Mouse (Mus musculus) adrenal gland, adult 8-10 months (tissue): ENCODE data around the gene Rtn1. TPM values are rescaled to one million over a fixed set of nuclear protein-coding genes. Genes with fewer than 3 reads are reported as not detected.
A peak's percentile ranks its signal among the peaks of the same experiment; 100 is the strongest.

Experiments
- DNase-seq: peaks from one replicate; pipeline ENCODE4 v3.0.0; 2022
- total RNA-seq, 4 experiments: library from RNA; stranded (reverse); gene quantifications; 2 replicates each; pipeline ENCODE4 v1.2.4; 2022

Rtn1 gene
- 10 to 100 TPM; 29.4 to 51.8 (median 36.0) TPM for total RNA-seq

DNA sequence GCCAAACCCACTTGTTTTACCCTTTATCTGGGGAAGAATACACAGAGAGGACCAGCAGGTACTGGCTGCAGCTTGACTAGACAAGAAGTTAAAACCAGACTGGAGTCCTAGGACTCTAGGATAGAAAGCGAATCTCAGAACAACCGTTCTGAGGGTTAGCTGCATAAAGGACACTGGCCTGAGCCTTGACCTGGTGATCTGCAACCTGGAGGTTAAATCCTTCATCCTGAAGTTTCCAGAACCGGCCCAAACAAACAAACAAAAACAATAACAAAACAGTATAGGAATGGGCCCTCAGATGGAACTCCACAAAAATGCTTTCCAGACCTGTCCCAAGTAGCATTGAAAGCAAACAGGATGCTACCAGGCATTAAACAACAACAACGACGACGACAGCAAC lies at the start of gene Rtn1:
TSS of gene Rtn1 (minus strand) at position 101 of the 400 bp plus-strand sequence.
- no peak for DNase-seq

DNA sequence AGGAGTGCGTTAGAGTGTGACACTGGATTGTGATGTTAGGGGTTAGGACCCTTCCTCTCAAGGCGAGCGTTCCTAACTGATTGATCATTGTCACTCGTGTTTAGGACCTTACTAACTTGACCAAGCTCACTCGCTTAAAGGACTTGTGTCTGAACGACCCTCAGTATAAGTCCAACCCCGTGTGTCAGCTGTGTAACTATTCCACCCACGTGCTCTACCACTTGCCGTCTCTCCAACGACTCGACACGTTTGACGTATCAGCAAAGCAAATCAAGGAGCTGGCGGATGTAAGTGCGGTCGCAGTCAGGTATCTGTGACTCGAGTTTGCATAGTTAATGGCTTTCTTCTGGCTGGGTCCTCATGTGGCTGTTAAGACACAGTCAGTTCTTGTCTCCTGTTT lies 45.1 kb upstream of the Rtn1 start:
- DNase-seq, result no peak

DNA sequence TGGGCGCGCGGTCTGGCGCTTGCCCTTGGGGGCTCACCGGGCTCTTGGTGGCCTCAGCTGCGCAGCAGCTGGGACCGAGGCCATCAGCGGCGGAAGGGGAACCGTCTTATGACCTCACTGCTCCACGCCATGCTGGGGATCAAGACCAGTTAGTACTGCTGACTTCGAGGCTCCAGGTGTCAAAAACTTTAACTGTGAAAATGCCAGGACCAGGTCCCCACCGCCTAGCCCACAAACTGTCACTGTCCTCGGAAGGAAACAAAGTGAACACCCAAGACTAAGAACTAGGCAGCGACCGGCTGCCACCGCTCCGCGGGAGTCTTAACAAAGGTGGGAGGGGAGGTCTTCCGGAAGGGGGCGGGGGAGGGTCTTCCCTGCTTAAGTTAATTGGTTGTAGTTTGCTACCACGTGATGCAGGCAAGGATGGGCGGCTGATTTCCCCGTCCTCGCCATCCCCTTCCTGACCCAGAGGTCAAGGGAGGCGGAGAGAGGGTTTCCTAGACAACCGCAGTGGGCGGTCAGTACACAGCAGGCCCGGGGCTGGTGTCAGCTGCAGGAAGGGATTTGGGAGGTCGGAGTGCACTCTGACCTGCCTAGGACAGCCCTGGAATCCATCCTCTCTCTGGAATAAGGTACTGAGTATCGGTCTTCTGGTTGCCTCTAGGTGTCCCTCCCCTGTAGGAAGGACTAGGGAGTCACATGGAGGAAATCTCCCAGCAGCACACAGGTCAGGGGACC lies 33.2 kb upstream of the Rtn1 start, which contains the start of gene Lrrc9:
TSS of gene Lrrc9 (plus strand) at position 28 of the 738 bp plus-strand sequence.
- DNase-seq, result peak; percentile 33

DNA sequence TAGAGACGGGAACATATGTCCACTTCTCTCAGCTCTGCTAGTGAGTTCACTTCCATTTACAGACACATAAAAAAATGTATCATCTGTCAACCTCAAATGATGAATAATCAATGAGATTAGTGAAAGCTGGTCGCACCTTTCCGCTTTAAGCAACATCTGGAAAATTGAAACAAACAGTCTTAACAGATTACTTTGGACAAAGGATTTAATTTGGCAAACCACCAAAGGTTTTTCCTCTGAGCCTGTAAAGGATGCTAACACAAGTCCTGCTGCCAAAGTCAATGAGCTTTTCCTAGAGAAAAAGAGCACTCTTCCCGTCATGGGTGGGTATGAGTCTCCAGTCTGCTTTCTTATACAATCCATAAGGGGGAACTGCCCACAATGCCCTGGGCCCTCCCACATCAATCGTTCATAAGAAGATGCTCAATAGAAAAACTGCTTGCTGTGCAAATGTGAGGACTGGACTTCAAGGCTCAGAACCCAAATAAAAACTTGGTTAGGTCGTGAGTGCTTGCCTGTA lies 30.2 kb upstream of the Rtn1 start:
- no peak for DNase-seq

DNA sequence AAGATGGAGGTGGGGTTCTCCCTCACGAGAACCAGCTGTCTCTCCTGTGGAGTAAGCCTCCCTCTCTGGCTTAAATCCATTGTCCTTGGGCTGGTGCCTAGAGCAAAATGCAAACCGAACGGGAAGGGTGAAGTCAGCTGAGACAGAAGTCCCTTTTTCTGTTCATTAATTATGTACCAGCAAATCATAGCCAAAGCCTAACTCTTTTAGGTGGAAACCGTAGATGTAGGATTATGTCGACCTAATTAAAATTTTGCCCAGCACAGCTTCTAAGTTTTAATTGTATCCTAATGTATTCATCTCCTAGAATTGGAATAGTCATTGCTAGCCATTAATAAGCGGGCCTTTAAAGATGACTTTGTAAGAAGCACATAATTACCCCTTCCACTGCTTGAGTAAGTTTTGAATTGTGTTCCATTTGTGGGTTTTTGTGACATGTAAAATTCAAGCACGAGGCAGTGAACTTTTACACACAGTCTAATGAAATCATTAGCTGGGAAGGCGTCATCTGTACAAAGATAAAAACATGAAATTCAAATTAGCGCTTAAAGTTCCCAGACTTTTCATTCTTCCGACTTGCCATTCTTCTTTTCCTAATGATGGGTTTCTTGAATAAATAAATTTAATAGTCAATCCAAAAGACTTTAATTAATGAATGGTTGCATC lies 29.0 kb upstream of the Rtn1 start:
- no peak for DNase-seq

DNA sequence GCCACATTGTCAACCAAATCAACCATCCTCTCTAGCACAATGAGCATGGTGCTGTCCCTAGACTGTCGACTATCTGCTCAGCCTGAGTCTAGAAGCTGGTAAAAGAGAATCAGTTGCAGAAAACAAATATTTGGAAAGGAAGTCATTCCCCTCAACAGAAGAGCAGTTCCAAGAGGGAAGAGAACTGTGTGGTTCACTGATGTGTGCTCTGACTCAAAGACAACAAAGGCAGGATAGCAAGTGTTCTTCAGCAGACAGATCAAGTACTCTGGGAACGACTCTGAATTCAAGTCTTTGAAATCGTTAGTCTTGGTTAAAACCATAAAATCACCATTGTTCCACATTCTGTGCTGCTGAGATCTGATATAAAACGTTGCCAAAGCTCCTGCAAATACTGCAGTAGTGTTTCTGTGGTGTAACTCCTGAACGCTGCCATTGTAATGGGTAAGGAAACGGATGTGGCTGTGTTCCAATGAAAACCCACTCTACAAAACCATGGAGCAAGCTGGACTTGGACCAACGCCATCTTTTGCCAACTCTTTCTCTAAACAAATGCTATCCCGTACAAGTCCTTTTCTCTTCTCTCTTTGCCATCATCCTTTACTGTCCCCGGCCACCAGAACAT lies 24.5 kb upstream of the Rtn1 start:
- DNase-seq, result no peak

DNA sequence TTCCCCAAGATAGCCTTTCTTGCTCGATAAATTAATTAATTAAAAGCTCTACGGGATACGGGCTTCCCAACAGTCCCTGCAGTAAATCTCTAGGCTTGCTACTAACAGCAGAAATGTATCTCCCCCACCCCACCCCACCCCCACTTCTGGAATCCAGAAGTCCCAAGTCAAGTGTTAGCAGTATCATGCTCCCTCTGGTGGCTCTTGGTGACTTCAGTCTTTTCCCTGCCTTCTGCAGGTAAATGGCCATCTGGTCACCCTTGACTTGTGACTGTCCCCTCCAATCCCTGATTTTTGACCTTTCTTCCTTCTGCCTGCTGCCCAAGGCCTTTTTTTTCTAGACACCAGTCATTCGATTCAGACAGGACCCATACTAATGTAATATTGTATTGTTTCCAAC lies 23.4 kb upstream of the Rtn1 start:
- DNase-seq, result no peak

DNA sequence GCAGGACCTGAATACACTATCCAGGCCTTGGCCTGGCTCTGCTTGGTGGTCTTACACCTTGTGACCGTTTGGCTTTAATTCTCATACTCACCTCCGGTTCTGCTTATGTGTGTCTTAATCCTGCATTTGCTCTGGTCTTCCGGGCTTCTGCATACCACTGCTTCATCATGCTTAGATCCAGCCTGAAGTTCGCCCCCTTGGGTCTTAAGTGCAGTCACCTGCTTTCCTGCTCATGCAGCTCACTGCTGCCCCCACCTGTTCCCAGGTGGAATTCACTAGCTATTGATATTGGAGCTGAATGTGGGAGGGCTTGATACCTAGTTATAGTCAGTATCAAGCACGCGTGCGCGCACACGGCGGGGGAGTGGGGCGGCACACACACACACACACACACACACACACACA lies 18.9 kb upstream of the Rtn1 start:
- DNase-seq, result peak; percentile 20

DNA sequence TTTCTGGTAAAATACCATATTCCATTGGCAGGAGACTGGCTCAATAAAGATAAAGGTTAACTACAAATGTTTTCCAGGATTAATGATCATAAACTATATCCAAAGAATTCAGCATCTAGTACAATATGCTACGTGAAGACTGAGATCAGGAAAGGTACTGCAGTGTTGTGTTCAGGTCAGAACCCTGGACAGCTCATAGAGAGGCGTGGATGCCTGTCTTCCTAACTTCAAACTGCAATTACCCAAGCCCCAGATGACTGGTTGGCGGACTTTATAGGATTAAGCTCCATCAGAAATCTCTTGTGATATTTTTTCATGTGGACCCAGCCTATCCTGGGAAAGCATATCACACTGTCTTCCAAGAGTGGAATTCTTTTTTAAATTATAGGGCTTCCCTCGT lies 13.8 kb upstream of the Rtn1 start:
- DNase-seq, result no peak

DNA sequence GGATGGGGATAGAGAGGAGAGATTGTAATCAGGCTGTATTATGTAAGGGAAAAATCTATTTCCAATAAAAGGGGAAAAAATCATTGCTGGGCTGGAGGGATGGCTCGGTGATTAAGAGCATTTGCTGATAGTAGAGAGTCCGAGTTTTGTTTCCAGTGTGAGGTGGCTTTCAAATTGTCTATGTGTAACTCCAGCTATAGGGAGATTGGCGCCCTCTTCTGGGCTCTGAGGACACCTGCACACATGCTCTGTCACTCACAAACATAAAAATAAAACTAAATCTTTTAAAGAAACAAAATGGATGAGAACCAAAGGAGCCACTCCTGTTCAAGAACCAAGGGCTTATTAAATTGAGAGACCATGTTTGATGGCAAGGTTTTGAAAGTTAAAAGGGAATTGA lies 8.9 kb upstream of the Rtn1 start:
- no peak for DNase-seq

DNA sequence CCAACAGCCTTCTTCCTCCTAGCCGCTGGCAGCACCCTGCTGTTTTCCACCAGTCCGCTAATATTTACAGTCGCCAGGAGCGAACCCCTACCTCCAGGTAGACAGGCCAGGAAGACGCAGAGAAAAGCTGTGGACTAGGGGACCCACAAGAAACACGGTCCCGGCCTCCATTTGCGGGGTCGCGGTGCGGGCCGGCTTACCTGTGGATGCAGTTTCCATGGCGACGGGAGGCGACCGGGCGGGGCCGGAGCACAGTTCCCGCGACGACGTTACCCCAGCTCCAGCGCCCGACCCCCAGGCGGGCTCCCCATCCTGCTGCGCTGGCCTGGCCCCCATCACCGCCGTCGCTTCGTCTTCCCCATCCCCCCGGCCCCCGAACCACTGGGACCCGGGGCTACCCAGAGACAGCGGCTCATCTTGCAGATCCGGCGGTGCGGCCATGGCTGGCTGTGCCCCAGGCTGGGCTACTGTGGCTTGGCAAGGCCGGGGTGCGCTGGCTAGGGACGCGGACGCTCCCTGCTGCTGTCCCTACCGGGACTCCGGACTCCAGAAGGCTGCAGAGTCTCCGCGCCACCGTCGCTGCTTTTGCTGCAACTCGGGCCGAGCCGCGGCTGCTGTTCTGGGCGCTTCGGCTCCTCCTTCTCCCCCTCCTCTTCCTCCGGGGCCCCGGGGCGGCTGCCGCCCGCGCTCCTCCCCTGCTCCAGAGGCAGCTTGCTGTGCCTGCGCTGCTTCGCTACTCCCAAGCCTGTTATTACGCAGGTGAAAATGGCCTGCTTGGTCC lies 553 bp downstream of the Rtn1 start:
- DNase-seq, result peak; percentile 31

DNA sequence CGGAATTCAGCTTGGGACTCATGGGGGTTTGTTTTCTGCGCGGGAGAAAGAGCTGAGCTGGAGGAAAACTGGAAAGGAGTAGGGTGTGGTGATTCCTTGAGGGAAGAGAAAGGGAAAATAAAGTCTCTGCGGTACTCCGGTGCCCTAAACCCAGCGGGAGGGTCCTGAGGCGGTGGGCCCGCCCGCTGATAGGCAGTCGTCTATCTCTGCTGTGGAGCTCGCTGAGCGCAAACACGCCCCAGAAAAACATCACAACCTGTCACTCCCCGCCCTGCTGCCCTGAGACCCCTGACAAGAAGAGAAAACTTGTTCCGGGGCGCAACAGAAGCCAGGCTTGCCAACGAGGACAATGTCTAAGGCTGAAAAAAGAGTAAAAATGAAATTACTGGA lies 1.1 kb downstream of the Rtn1 start:
- DNase-seq, result no peak

DNA sequence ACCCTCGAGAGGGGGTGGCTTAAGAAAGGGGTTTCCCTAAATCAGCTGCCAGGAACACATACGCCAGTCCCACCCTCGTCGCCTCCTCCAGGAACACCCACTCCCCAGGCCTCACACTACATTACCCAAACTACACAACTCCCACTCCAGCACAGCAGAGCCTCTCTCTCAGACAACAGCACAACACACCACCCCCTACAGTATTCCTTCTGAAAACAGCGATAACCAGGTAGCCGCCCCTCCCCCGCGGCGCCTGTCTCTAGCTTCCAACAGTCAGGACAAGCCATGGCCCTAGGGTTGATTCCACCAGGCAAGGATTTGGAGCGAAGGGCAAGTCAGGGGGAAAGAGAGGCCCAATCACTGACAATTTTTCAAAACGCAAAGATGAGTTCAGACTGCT lies 1.7 kb downstream of the Rtn1 start:
- DNase-seq, result no peak

DNA sequence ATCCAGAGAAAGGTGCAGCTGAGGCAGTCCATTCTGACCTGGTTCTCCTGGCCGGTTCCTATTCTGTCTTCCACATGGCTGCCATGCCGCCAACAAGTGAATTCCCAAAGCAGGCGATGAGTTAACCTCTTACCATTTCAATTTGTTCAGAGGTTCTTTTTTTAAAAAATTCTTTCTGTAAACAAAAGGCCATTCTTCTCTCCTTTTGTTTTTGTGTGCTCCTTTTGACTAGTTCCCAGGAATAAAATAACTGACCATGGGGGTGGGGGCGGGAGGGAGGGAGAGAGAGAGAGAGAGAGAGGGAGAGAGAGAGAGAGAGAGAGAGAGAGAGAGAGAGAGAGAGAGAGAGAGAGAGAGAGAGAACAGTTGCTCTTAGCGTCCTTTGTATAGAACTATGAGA lies 3.8 kb downstream of the Rtn1 start:
- no peak for DNase-seq

DNA sequence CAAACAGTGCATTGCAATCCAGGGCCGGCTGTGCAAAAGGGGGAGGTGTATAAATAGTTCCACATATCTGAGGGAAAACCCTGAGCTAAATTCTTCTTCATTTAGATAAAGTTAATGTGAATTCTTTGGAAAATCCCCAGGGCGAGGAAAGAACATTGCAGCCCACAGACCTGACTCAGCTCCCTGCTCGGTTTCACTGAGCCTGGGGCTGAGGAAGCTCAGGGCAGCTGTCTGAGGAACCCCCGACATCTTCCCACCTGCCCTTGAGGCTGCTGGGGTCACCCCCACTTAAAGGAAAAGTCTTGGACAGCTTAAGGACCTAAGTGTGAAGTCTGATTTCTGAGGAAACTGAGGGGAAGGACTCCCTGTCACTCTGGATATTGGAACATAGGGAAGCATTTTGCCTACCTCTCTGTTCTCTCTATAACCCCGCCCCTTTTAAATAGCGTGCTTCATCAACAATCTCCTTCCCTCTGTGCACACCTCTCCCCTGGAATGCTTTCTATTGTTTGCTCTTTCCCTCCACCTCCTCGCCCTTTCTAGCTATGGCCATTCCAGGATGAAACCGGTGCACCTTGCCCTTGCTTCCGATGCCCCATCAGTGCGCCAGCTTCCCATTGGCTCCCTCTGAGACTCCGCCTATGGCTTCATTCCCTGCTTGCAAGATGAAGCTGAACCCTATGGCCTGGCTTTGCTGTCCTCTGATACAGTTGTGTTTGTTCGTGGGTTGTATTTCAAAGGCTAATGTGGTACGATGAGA lies 15.6 kb downstream of the Rtn1 start:
- no peak for DNase-seq

DNA sequence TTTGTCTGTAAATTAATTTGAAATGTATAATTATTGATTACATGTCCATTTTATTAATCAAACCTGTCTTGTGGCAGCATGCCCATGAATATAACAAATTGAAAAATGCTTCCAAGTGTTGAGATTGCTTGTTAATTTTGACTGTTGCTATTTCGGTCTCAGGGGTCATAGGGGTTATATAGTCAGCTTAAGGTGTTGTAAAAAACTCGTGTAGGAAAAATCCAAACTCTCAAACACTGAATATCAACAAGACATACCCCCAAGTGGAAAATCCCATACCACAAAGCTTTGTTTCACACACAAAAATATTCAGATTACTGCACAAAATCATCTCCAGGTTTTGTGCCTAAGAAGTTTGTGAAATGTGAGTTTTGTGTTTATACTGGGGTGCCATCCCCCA lies 18.5 kb downstream of the Rtn1 start:
- no peak for DNase-seq

DNA sequence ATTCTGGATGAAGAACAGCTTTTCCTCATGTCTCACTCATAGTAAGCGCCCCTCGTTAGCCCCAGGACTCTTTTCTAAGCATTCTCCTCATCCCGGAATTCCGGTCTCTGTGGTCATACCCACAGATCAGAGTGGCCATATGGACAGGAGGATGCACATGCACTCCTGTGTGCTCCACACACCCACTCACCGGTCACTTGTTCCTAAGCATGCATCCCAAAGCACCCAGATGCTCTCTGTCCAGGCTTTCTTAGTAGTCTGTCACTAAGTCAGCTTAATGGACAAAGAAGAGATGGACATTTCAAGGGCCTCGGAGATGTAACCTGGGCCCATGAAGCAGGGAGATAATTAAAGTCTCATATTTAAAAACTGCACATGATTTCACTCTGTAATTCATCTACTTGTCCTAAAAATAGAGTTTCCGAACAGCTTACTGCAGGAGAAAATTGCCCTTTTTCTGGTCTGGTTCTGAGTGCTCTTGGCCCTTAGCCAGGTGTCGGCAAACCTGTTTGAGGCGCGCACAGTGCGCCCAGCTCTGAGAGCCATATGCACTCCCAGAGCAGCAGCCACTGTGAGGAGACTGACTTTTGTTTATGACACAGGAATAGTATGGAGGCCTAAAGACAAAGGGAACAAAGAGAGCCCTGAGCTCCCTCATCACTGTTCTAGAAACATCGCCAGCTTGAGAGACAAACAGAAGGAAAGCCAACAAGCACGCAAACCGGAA lies 19.3 kb downstream of the Rtn1 start:
- DNase-seq, result no peak

DNA sequence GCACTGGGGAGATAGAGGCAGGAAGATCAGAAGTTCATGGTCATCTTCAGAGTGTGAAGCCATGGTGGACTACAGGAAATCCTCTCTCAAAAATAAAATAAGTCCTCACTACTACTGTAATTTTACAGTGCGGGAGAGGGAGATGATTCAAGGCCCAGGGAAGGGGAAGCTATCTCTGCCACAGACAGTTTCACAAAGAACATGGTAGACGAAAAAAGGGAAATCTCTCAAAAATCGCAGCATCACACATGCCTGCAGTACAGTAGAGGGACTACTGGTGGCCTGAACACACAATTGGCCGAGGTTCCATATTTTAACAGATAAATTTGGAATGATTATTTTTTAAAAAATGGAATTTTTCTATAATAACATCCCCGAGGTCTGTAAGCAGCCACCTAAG lies 20.0 kb downstream of the Rtn1 start:
- DNase-seq, result no peak

DNA sequence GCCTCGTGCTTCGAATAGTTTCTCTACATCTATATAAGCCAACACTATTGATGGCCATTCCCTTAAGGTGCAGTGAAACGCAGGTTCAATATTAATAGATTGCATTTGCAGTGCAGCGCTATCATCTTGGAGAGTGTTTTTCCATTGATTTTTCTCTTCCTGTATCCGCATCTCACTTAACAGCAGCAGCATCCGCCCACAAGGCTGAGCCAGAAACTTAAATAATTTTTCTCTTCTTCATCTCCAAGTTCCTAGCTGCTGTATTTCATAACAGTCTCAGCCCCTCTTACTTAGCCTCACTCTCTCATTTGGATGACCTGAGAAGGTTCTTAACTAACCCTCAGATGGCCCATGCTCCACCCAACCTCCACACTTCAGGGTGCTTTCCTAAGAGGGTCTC lies 20.7 kb downstream of the Rtn1 start:
- DNase-seq, result no peak

DNA sequence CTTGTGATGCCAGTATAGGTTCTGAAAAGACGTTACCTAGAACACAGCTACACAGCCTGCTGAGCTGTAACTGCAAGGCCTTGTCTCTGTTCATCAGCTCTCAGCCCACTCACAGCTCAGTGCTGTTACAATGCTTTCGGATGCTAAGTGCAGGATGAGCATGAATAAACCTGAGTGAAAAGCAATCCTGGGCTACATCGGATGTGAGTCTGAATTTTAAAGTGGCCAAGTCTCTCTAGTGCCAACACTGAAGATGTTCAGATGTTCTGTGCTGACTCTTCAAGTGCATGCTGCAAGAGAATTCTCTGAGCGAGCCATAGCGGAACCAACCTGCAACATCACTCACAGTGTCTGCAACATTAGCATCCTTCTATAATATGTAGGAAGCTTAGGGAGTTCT lies 32.5 kb downstream of the Rtn1 start:
- no peak for DNase-seq

DNA sequence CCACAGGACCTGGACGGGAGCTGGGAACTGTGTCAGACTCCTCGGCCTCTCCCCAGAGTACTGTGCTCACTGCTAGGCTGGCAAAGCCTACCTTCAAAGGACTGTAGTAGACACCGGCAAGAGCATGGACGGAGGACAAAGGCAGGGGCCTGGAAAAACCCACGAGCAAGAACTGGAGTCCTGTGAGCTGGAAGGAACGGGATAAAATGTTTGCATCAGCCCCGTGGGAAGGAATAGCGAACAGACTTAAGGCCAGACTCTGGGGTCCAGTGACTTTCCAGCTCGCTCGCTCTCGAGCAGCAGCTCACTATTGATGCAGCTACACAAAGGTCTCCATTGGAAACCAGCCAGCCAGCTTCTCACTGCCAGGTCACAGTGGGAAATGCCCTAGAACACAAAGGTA lies 34.0 kb downstream of the Rtn1 start:
- DNase-seq, result no peak
